ENCODE assay signal across 9 mouse cellular contexts in the genomic region with DNA sequence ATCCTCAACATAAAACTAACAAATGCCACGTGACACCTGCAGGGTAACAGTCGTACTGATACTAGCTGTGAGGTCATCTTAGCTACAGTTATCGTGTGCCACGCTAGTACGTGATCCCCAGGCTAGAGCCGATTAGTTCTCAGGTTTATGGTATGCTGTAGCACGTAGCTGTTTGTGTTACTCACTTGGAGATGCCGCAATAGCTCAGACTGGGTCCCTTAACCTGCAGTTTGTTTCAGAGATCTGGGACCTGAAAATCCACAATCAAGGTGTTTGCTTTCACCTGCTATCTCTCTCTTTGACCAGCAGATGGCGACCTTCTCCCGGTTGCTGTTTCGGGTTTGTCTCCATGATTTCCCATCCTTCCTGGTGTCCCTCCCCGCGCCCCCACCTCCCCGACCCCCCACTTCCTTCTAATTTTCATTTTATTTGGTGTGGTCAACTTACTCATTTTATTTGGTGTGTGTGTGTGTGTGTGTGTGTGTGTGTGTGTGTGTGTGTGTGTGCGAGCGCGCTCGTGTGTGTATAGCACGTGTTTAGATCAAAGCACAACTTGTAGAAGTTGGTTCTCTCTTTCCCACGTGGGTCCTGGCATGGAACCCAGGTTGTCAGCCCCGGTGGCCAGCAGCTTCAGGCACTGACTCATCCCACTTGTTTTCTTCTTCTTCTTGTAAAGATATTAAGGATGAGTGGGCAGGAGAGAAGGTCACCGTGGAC. TPM values are rescaled to one million over a fixed set of nuclear protein-coding genes. Genes with fewer than 3 reads are reported as not detected.
DNase-seq lines count a peak whose midpoint lies in the region; ATAC-seq and TF ChIP-seq lines count a peak whose summit lies in the region.
"Had no signal": no experiment of that assay in that cellular context is flagged by ENCODE, and none has a peak within 500 bp of the region (broad histone marks: within the 10 kb centered on the region; RNA-seq: fewer than 3 reads in every experiment).

No protein-coding gene starts in this region.

- no peaks in the 10 kb centered on the region for H3K79me2 ChIP-seq in liver, adult 2 months (ENCODE audit: control insufficient read depth, insufficient read depth, low read length)

- ATAC-seq in liver, embryonic 12.5 days, result no peak
- ATAC-seq in heart, embryonic 11.5 days (replicated peaks; ENCODE audit: insufficient number of reproducible peaks, low FRiP score, low TSS enrichment), result 0 out of 2 replicates have a peak, but pooled peaks have one; percentile 42
- 0 out of 2 replicates have a peak, but pooled peaks have one; percentile 63 for ATAC-seq in limb, embryonic 11.5 days (ENCODE audit: insufficient number of reproducible peaks, low FRiP score, low TSS enrichment, low read depth)

- 42% methylated on average over 22 of the region's 22 CpGs for WGBS in liver, adult 2 months
- 38% methylated on average over 22 of the region's 22 CpGs for WGBS in liver, embryonic 12.5 days (ENCODE audit: insufficient replicate concordance)
- WGBS in heart, embryonic 11.5 days (ENCODE audit: insufficient replicate concordance), result 37% methylated on average over 21 of the region's 22 CpGs
- WGBS in limb, embryonic 11.5 days, result 43% methylated on average over 22 of the region's 22 CpGs

- peaks cover 2% of the 10 kb centered on the region; the same call in 1 of the 2 replicates for H3K27me3 ChIP-seq in liver, adult 2 months (ENCODE audit: control insufficient read depth, insufficient read depth, low read length)
- H3K27me3 ChIP-seq in liver, embryonic 12.5 days (replicated peaks), result no peaks in the 10 kb centered on the region
- H3K27me3 ChIP-seq in heart, embryonic 11.5 days (ENCODE audit: control insufficient read depth, insufficient read depth, low read length), result no peaks in the 10 kb centered on the region
- no peaks in the 10 kb centered on the region for H3K27me3 ChIP-seq in limb, embryonic 11.5 days (ENCODE audit: control insufficient read depth, insufficient read depth, low read length)

- no peak overlapping the region for H3K4me2 ChIP-seq in liver, embryonic 12.5 days
- H3K4me2 ChIP-seq in heart, embryonic 11.5 days, result peak overlapping the region; percentile 38; the same call in 1 of the 2 replicates
- no peak overlapping the region for H3K4me2 ChIP-seq in limb, embryonic 11.5 days (ENCODE audit: low read depth, severe bottlenecking)

- no peak overlapping the region for H3K4me3 ChIP-seq in liver, adult 2 months (ENCODE audit: insufficient read depth, low read depth, low read length)
- H3K4me3 ChIP-seq in liver, embryonic 12.5 days, result no peak overlapping the region
- no peak overlapping the region for H3K4me3 ChIP-seq in ES-E14 (ENCODE audit: insufficient read depth in 1 of 2, low read depth in 1 of 2, low read length in 2 of 2, poor library complexity in 1 of 2, severe bottlenecking in 1 of 2)
- no peak overlapping the region for H3K4me3 ChIP-seq in bone marrow macrophage, adult 2 months (ENCODE audit: insufficient read depth, low read length)
- no peak overlapping the region for H3K4me3 ChIP-seq in heart, embryonic 11.5 days (ENCODE audit: low read depth, low read length)
- no peak overlapping the region for H3K4me3 ChIP-seq in limb, embryonic 11.5 days (ENCODE audit: low read depth, low read length)

- peak; percentile 63 for TF ChIP-seq CTCF in liver, adult 2 months (IDR thresholded peaks at IDR 0.05; ENCODE audit: low read depth, low read length)
- peak; percentile 67 for TF ChIP-seq CTCF in bone marrow macrophage, adult 2 months (IDR thresholded peaks at IDR 0.05; ENCODE audit: low read depth, low read length)

- TF ChIP-seq POLR2A in liver, adult 2 months (IDR thresholded peaks at IDR 0.05; ENCODE audit: extremely low read depth, insufficient read depth, low read length), result no peak
- TF ChIP-seq POLR2A in bone marrow macrophage, adult 2 months (IDR thresholded peaks at IDR 0.05; ENCODE audit: borderline replicate concordance, low read depth, low read length), result no peak

- DNase-seq in liver, adult 2 months (ENCODE audit: extremely low read depth, low read depth, low spot score), result no peak
- DNase-seq in ES-E14 (ENCODE audit: low read depth, low spot score), result no peak
- no peak for DNase-seq in limb, embryonic 11.5 days (ENCODE audit: low spot score)
- DNase-seq in retina, embryonic 14.5 days (ENCODE audit: low spot score), result peak; percentile 70
- DNase-seq in natural killer cell, adult 2 months (ENCODE audit: low spot score in 2 of 2), result no peak

- H3K9me3 ChIP-seq in liver, embryonic 12.5 days (replicated peaks), result no peaks in the 10 kb centered on the region
- H3K9me3 ChIP-seq in ES-E14 (ENCODE audit: control insufficient read depth, insufficient read depth, low read depth, low read length), result no peaks in the 10 kb centered on the region
- no peaks in the 10 kb centered on the region for H3K9me3 ChIP-seq in heart, embryonic 11.5 days (replicated peaks; ENCODE audit: control insufficient read depth, low read length)
- no peaks in the 10 kb centered on the region for H3K9me3 ChIP-seq in limb, embryonic 11.5 days (ENCODE audit: control insufficient read depth, low read length)

- no peaks in the 10 kb centered on the region for H3K4me1 ChIP-seq in liver, adult 2 months (ENCODE audit: control insufficient read depth, insufficient read depth, low read length)
- 0 out of 2 replicates have a peak, but pooled peaks cover 1% of the 10 kb centered on the region for H3K4me1 ChIP-seq in liver, embryonic 12.5 days
- peaks cover 0 to 2% of the 10 kb centered on the region in 2 experiments; a peak in 1 of 4 replicates for H3K4me1 ChIP-seq in ES-E14 (ENCODE audit: control insufficient read depth in 2 of 2, insufficient read depth in 2 of 2, low read length in 2 of 2, poor library complexity in 1 of 2)
- peaks cover 3% of the 10 kb centered on the region; the same call in 1 of the 2 replicates for H3K4me1 ChIP-seq in bone marrow macrophage, adult 2 months (ENCODE audit: control insufficient read depth, insufficient read depth, low read length)
- H3K4me1 ChIP-seq in heart, embryonic 11.5 days (ENCODE audit: control insufficient read depth, insufficient read depth, low read length), result no peaks in the 10 kb centered on the region
- H3K4me1 ChIP-seq in limb, embryonic 11.5 days (ENCODE audit: control insufficient read depth, insufficient read depth, low read length), result no peaks in the 10 kb centered on the region

- no peak overlapping the region for H3K9ac ChIP-seq in liver, adult 2 months (ENCODE audit: low read depth, low read length)
- no peak overlapping the region for H3K9ac ChIP-seq in liver, embryonic 12.5 days
- H3K9ac ChIP-seq in ES-E14 (ENCODE audit: insufficient read depth, low read depth, low read length, poor library complexity, severe bottlenecking), result no peak overlapping the region
- H3K9ac ChIP-seq in heart, embryonic 11.5 days (ENCODE audit: low read depth, low read length), result no peak overlapping the region
- no peak overlapping the region for H3K9ac ChIP-seq in limb, embryonic 11.5 days (ENCODE audit: low read length)

- in situ Hi-C loops in ES-E14 (cut with MboI; ENCODE audit: low sequenced_read_pairs in 2 of 2, unreplicated experiment in 2 of 2), result loop anchor here (10.0 kb wide), 1 partner anchor 112 kb away; no protein-coding TSS in a partner anchor

- no peak overlapping the region for H3K27ac ChIP-seq in liver, adult 2 months (replicated peaks; ENCODE audit: insufficient read depth, low read depth, low read length)
- no peak overlapping the region for H3K27ac ChIP-seq in liver, embryonic 12.5 days
- no peak overlapping the region for H3K27ac ChIP-seq in ES-E14 (ENCODE audit: insufficient read depth, low read depth, low read length, poor library complexity, severe bottlenecking)
- H3K27ac ChIP-seq in bone marrow macrophage, adult 2 months (ENCODE audit: insufficient read depth, low read depth, low read length), result no peak overlapping the region
- no peak overlapping the region for H3K27ac ChIP-seq in heart, embryonic 11.5 days (ENCODE audit: low read depth, low read length)
- no peak overlapping the region for H3K27ac ChIP-seq in limb, embryonic 11.5 days (replicated peaks; ENCODE audit: low read depth, low read length)

- H3K36me3 ChIP-seq in liver, adult 2 months (ENCODE audit: control insufficient read depth, insufficient read depth, low read length), result no peaks in the 10 kb centered on the region
- H3K36me3 ChIP-seq in liver, embryonic 12.5 days, result no peaks in the 10 kb centered on the region
- no peaks in the 10 kb centered on the region for H3K36me3 ChIP-seq in ES-E14 (ENCODE audit: control insufficient read depth, insufficient read depth, low read length, poor library complexity, severe bottlenecking)
- H3K36me3 ChIP-seq in heart, embryonic 11.5 days (ENCODE audit: control insufficient read depth, insufficient read depth, low read length), result no peaks in the 10 kb centered on the region
- no peaks in the 10 kb centered on the region for H3K36me3 ChIP-seq in limb, embryonic 11.5 days (ENCODE audit: control insufficient read depth, insufficient read depth, low read length)

TF ChIP-seq in ES-E14, 5 proteins besides CTCF, POLR2A, EP300 and RAD21:
- TF ChIP-seq HCFC1 (IDR thresholded peaks at IDR 0.05; ENCODE audit: borderline replicate concordance, insufficient read depth, low read length) (no peak), ZC3H11A (IDR thresholded peaks at IDR 0.05; ENCODE audit: borderline replicate concordance, low read depth, low read length) (peak; percentile 70; the same call in 1 of the 2 replicates), CHD2 (IDR thresholded peaks at IDR 0.05; ENCODE audit: low read depth, low read length) (no peak)

RNA-seq across cellular contexts. Expression of a gene that starts 5.4 kb away (rescaled TPM):
- 0.94 and 1.2 TPM in 2 replicates for total RNA-seq in liver, adult 2 months (2014; rRNA removed)
- polyA plus RNA-seq in liver, adult 2 months (2012; rRNA removed), result 0.49 and 0.60 TPM in 2 replicates
- polyA plus RNA-seq in liver, embryonic 12.5 days (2016; fragmentation: Nextera tagmentation; extraction: Ambion mirVana), result 17.1 and 17.5 TPM in 2 replicates
- total RNA-seq in ES-E14 (2012; rRNA removed), result 144 and 229 TPM in 2 replicates
- 271 and 273 TPM in 2 replicates for polyA plus RNA-seq in bone marrow macrophage, adult 2 months (2012; ENCODE audit: insufficient read depth, insufficient read length, missing spikeins)
- 21.4 and 22.0 TPM in 2 replicates for polyA plus RNA-seq in heart, embryonic 11.5 days (2014; fragmentation: Nextera tagmentation; extraction: Ambion mirVana)
- polyA plus RNA-seq in limb, embryonic 11.5 days (2014; fragmentation: Nextera tagmentation; extraction: Ambion mirVana), result 38.7 and 39.9 TPM in 2 replicates

RNA-seq across cellular contexts. Expression of a gene that starts 18.0 kb away (rescaled TPM):
- 0.09 TPM in 1 of 2 replicates, not detected in the other for total RNA-seq in liver, adult 2 months (2014; rRNA removed)
- not detected in 2 replicates for polyA plus RNA-seq in liver, adult 2 months (2012; rRNA removed)
- polyA plus RNA-seq in liver, embryonic 12.5 days (2016; fragmentation: Nextera tagmentation; extraction: Ambion mirVana), result 0.05 TPM in 1 of 2 replicates, not detected in the other
- total RNA-seq in ES-E14 (2012; rRNA removed), result 1.3 and 5.5 TPM in 2 replicates
- 0.45 TPM in 1 of 2 replicates, not detected in the other for polyA plus RNA-seq in bone marrow macrophage, adult 2 months (2012; ENCODE audit: insufficient read depth, insufficient read length, missing spikeins)
- 0.19 and 0.23 TPM in 2 replicates for polyA plus RNA-seq in heart, embryonic 11.5 days (2014; fragmentation: Nextera tagmentation; extraction: Ambion mirVana)
- 0.17 and 0.41 TPM in 2 replicates for polyA plus RNA-seq in limb, embryonic 11.5 days (2014; fragmentation: Nextera tagmentation; extraction: Ambion mirVana)
- total RNA-seq: heart, adult 18-20 months had no signal

Comparison
In these comparisons a context has a peak if more than half of its experiments do, and no peak if none do; other contexts are left out.
1. RNA of a gene that starts 5.4 kb away (polyA plus RNA-seq): 271 to 273 TPM in bone marrow macrophage, adult 2 months, 38.7 to 39.9 TPM in limb, embryonic 11.5 days, 21.4 to 22.0 TPM in heart, embryonic 11.5 days and 17.1 to 17.5 TPM in liver, embryonic 12.5 days; 0.49 to 0.60 TPM in liver, adult 2 months; every median in the first group is over 10 times any median in the second.